Mouse (Mus musculus) cerebellum, adult 11 months (tissue): ENCODE data around the gene Gpc6.

Source experiments
- DNase-seq: peaks from one replicate; pipeline ENCODE4 v3.0.0; 2022

Gpc6 gene

GRCm38 (mm10) chr14:116924876-116925601 lies at the start of gene Gpc6:
TSS of gene Gpc6 (plus strand) at chr14:116925315.
- peak; percentile 55 for DNase-seq

- no peak for DNase-seq
These were observed 42.6 kb upstream of the Gpc6 start for GRCm38 (mm10) chr14:116882480-116883044.

GRCm38 (mm10) chr14:116894316-116894715 lies 30.8 kb upstream of the Gpc6 start:
- DNase-seq = no peak

- no peak for DNase-seq
These were observed 27.1 kb upstream of the Gpc6 start for GRCm38 (mm10) chr14:116897971-116898370.

- DNase-seq = no peak
These were observed 13.3 kb upstream of the Gpc6 start for GRCm38 (mm10) chr14:116911768-116912167.

GRCm38 (mm10) chr14:116916874-116917273 lies 8.2 kb upstream of the Gpc6 start:
- no peak for DNase-seq

GRCm38 (mm10) chr14:116924266-116924665 lies 849 bp upstream of the Gpc6 start:
- no peak for DNase-seq

- DNase-seq = peak; percentile 16
These were observed 732 bp downstream of the Gpc6 start for GRCm38 (mm10) chr14:116925691-116926403.

- DNase-seq = peak; percentile 34
These were observed 1.5 kb downstream of the Gpc6 start for GRCm38 (mm10) chr14:116926404-116927171.

- no peak for DNase-seq
These were observed 2.5 kb downstream of the Gpc6 start for GRCm38 (mm10) chr14:116927341-116928315.

- no peak for DNase-seq
These were observed 3.3 kb downstream of the Gpc6 start for GRCm38 (mm10) chr14:116928395-116928794.

GRCm38 (mm10) chr14:116928796-116929529 lies 3.8 kb downstream of the Gpc6 start:
- DNase-seq = no peak

GRCm38 (mm10) chr14:116933825-116934224 lies 8.7 kb downstream of the Gpc6 start:
- no peak for DNase-seq

- DNase-seq = no peak
These were observed 12.9 kb downstream of the Gpc6 start for GRCm38 (mm10) chr14:116937910-116938560.

GRCm38 (mm10) chr14:116938735-116939134 lies 13.6 kb downstream of the Gpc6 start:
- no peak for DNase-seq

GRCm38 (mm10) chr14:116939561-116939960 lies 14.4 kb downstream of the Gpc6 start:
- DNase-seq = no peak

- no peak for DNase-seq
These were observed 16.7 kb downstream of the Gpc6 start for GRCm38 (mm10) chr14:116941772-116942171.

- no peak for DNase-seq
These were observed 18.6 kb downstream of the Gpc6 start for GRCm38 (mm10) chr14:116943751-116944150.

- no peak for DNase-seq
These were observed 20.9 kb downstream of the Gpc6 start for GRCm38 (mm10) chr14:116945975-116946374.

- DNase-seq = no peak
These were observed 22.3 kb downstream of the Gpc6 start for GRCm38 (mm10) chr14:116947461-116947860.
